Mouse (Mus musculus) stomach, postnatal 0 days (tissue): ENCODE measurements around the gene Slc16a13.

Source experiments
- CTCF ChIP-seq: IDR thresholded peaks from 2 replicates; pipeline ENCODE4 v1.5.1; 2016; ENCODE audit warnings: antibody characterized with exemption, low read depth, mild to moderate bottlenecking, moderate library complexity
- EP300 ChIP-seq: optimal IDR thresholded peaks from 2 replicates; pipeline ENCODE3; 2016; ENCODE audit warnings: antibody characterized with exemption

DNA sequence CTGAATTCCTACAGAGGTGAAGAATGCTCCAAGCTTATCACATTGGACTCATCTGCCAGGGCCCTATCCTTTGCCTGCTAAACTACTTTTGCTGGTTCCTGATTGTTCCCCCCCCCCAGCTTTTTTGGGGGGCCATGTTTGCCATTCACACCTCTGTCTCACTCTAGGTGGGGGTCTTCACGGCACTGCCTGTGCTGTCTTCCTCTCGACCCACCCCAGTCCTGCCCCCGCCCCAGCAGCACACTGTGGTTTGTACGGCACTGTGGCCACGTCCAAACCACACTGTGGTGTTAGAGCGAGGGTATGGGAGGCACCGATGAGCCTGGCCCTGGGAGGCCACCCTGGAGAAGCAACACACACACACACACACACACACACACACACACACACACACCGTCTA is 13.6 kb upstream of the Slc16a13 start:
- no peak for TF ChIP-seq CTCF
- TF ChIP-seq EP300, result no peak
